Mouse (Mus musculus): ENCODE measurements around the gene Pld5. TPM values are rescaled to one million over a fixed set of nuclear protein-coding genes. Genes with fewer than 3 reads are reported as not detected.

Pld5 gene
- polyA plus RNA-seq, 1 experiment from 2014 or later = 0.13 TPM

DNA sequence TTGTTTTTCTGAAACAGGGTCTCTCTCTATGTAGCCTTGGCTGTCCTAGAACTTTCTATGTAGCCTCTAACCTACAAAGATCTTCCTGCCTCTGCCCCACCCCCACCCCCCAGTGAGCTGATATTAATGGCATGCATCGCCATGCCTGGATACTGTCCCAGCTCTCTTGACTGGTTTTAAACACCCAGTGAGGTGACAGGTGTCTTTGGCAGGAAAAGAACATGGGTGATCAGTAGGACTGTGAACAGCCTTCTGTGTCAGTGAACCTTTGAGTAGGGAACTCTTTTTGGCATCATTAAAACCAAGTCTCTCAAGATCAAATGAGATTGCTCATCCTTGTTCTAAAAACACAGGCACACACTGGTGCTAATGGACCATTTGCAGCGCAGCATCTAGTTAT lies 313.3 kb downstream of the Pld5 start:
- Histone ChIP-seq H3K4me3 (ENCODE audit: low read depth, low read length) (no peak overlapping the region), H3K4me2 (replicated peaks; ENCODE audit: low read depth) (no peak overlapping the region), H3K27me3 (ENCODE audit: control insufficient read depth, insufficient read depth, low read length) (no peaks in the 10 kb centered on the region), H3K9ac (ENCODE audit: low read length) (no peak overlapping the region), H3K36me3 (ENCODE audit: control insufficient read depth, insufficient read depth, low read length) (no peaks in the 10 kb centered on the region), H3K9me3 (ENCODE audit: control insufficient read depth, low read length) (no peaks in the 10 kb centered on the region), H3K27ac (replicated peaks) (no peak overlapping the region), H3K4me1 (replicated peaks; ENCODE audit: control insufficient read depth, insufficient read depth) (no peaks in the 10 kb centered on the region)
- ATAC-seq (ENCODE audit: low FRiP score, low TSS enrichment) (no peak), DNase-seq (ENCODE audit: low spot score) (no peak)
- 85% methylated on average over 2 of the region's 2 CpGs for WGBS
- TF ChIP-seq EP300 (optimal IDR thresholded peaks at IDR 0.05) = no peak
- TF ChIP-seq CTCF (IDR thresholded peaks at IDR 0.05; ENCODE audit: low read depth) = no peak

DNA sequence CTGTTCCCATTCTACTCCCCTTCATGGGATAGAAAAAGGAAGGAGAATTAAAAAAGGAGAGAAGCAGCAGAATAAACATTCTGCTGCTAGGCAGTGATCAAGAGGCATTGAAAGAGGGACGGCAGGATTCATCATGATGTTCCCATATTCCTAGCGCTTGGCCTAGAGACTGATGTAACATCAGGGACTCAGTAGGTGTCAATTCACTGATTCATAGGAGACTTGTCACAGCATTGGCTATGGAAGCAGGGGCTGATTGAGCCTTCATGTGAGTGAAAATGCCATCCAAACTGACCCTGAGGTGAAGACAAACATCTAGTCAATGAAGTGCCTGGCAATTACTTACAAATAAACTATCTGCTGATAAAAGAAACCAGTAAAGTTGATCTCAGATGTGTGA lies 324.3 kb downstream of the Pld5 start:
- Histone ChIP-seq H3K4me3 (ENCODE audit: low read depth, low read length) (no peak overlapping the region), H3K36me3 (ENCODE audit: control insufficient read depth, insufficient read depth, low read length) (no peaks in the 10 kb centered on the region), H3K4me1 (replicated peaks; ENCODE audit: control insufficient read depth, insufficient read depth) (no peaks in the 10 kb centered on the region), H3K9me3 (ENCODE audit: control insufficient read depth, low read length) (no peaks in the 10 kb centered on the region), H3K4me2 (replicated peaks; ENCODE audit: low read depth) (no peak overlapping the region), H3K27ac (replicated peaks) (no peak overlapping the region), H3K27me3 (ENCODE audit: control insufficient read depth, insufficient read depth, low read length) (no peaks in the 10 kb centered on the region), H3K9ac (ENCODE audit: low read length) (no peak overlapping the region)
- 78% methylated on average over 2 of the region's 2 CpGs for WGBS
- DNase-seq (ENCODE audit: low spot score) (no peak), ATAC-seq (ENCODE audit: low FRiP score, low TSS enrichment) (no peak)
- TF ChIP-seq CTCF (IDR thresholded peaks at IDR 0.05; ENCODE audit: low read depth) = no peak
- TF ChIP-seq EP300 (optimal IDR thresholded peaks at IDR 0.05) = no peak

DNA sequence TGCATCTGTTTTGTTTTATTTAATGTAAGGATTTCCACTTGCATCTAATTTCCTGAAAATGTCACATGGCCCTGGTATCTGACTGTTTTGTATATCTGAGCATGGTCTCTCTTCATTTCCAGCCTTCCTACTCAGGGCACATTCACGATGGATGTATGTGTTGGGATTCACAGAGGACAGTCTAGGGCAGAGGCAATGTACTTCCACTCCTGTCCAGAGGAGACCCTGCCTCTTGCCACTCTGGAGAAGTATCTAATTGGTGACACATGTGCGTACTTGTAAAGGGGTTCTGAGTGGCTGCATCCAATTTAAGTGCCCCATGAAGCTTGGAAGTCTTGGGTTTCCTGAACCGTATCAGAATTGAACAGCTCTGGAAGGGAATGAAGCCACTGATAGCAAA lies 324.7 kb downstream of the Pld5 start:
- Histone ChIP-seq H3K9ac (ENCODE audit: low read length) (no peak overlapping the region), H3K27me3 (ENCODE audit: control insufficient read depth, insufficient read depth, low read length) (no peaks in the 10 kb centered on the region), H3K4me3 (ENCODE audit: low read depth, low read length) (no peak overlapping the region), H3K36me3 (ENCODE audit: control insufficient read depth, insufficient read depth, low read length) (no peaks in the 10 kb centered on the region), H3K4me2 (replicated peaks; ENCODE audit: low read depth) (no peak overlapping the region), H3K9me3 (ENCODE audit: control insufficient read depth, low read length) (no peaks in the 10 kb centered on the region), H3K27ac (replicated peaks) (no peak overlapping the region), H3K4me1 (replicated peaks; ENCODE audit: control insufficient read depth, insufficient read depth) (no peaks in the 10 kb centered on the region)
- no peak for DNase-seq (ENCODE audit: low spot score)
- TF ChIP-seq CTCF (IDR thresholded peaks at IDR 0.05; ENCODE audit: low read depth) (no peak), EP300 (optimal IDR thresholded peaks at IDR 0.05) (no peak)
- WGBS = 86% methylated on average over 3 of the region's 3 CpGs
- no peak for ATAC-seq (ENCODE audit: low FRiP score, low TSS enrichment)

DNA sequence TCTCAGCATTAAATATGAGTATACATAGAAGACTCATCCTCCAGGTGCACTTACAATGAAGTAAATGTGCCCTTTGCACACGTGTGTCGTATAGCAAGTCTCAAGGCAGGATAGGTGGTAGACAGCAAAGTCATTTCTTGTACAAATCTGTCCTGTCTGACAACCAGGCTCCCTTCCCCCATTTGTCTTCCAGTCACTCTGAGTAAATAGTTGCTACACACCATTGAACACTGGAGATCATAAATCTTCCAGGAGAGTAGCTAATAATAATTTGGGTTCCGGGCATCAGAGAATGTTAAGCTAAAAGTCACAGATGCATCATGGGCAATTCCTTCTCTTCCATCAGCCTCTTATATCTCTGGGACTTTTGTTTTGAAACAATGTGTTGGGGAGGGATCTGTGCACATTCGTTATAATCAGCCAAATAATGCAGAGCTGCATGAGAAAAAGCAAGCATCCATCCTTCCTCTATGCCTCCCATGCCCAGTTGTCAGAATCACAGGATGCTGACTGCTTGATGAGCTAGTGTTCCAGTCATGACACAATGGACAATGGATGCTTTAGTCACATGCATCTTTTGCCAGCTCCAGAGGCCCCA lies 328.3 kb downstream of the Pld5 start:
- no peaks in the 10 kb centered on the region for H3K4me1 ChIP-seq (replicated peaks; ENCODE audit: control insufficient read depth, insufficient read depth)
- H3K36me3 ChIP-seq (ENCODE audit: control insufficient read depth, insufficient read depth, low read length) = no peaks in the 10 kb centered on the region
- no peaks in the 10 kb centered on the region for H3K9me3 ChIP-seq (ENCODE audit: control insufficient read depth, low read length)
- no peak for ATAC-seq (ENCODE audit: low FRiP score, low TSS enrichment)
- H3K27ac ChIP-seq (replicated peaks) = no peak overlapping the region
- WGBS = 44% methylated on average over 4 of the region's 4 CpGs
- H3K9ac ChIP-seq (ENCODE audit: low read length) = no peak overlapping the region
- no peaks in the 10 kb centered on the region for H3K27me3 ChIP-seq (ENCODE audit: control insufficient read depth, insufficient read depth, low read length)
- TF ChIP-seq CTCF (IDR thresholded peaks at IDR 0.05; ENCODE audit: low read depth) (no peak), EP300 (optimal IDR thresholded peaks at IDR 0.05) (no peak)
- no peak for DNase-seq (ENCODE audit: low spot score)
- no peak overlapping the region for H3K4me3 ChIP-seq (ENCODE audit: low read depth, low read length)
- no peak overlapping the region for H3K4me2 ChIP-seq (replicated peaks; ENCODE audit: low read depth)

DNA sequence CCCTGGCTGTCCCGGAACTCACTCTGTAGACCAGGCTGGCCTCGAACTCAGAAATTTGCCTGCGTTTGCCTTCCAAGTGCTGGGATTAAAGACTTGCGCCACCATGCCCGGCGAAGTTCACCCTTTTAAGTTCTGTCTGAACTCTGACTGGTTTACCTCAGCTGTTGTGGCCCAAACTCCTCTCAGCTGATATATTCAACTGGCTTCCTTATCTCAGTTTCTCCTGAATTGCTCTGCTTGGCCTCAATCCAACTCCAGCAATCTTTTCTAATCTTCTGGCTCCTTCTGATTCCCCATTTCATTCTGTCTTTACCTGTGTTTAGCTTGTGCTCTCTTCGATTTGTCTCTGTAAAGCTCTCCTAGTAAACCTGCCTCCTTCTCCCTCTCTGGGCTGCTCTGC lies 331.9 kb downstream of the Pld5 start:
- DNase-seq (ENCODE audit: low spot score) (no peak), ATAC-seq (ENCODE audit: low FRiP score, low TSS enrichment) (no peak)
- Histone ChIP-seq H3K4me3 (ENCODE audit: low read depth, low read length) (no peak overlapping the region), H3K4me1 (replicated peaks; ENCODE audit: control insufficient read depth, insufficient read depth) (no peaks in the 10 kb centered on the region), H3K27me3 (ENCODE audit: control insufficient read depth, insufficient read depth, low read length) (no peaks in the 10 kb centered on the region), H3K4me2 (replicated peaks; ENCODE audit: low read depth) (no peak overlapping the region), H3K36me3 (ENCODE audit: control insufficient read depth, insufficient read depth, low read length) (no peaks in the 10 kb centered on the region), H3K9ac (ENCODE audit: low read length) (no peak overlapping the region), H3K9me3 (ENCODE audit: control insufficient read depth, low read length) (no peaks in the 10 kb centered on the region), H3K27ac (replicated peaks) (no peak overlapping the region)
- WGBS = 87% methylated on average over 7 of the region's 7 CpGs
- no peak for TF ChIP-seq EP300 (optimal IDR thresholded peaks at IDR 0.05)
- TF ChIP-seq CTCF (IDR thresholded peaks at IDR 0.05; ENCODE audit: low read depth) = no peak

DNA sequence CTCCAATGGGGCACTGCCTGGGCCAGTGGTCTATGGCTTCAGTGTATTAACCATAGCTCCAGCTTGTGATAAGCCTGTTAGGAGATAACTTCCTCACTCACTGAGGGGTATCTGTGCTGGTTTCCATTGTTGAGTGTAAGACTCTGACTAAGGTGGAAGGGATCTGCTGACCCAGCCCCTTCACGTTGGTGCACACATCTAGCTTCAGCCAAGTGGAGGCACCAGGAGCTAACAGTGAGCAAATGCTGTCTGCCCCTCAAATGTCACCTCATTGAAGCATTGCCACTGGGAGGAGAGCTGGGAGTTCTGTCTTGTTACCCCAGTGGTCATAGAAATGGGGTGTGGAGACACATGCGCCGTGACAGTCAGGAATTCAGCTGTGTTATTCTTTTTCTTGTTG lies 336.4 kb downstream of the Pld5 start:
- ATAC-seq (ENCODE audit: low FRiP score, low TSS enrichment) (no peak), DNase-seq (ENCODE audit: low spot score) (no peak)
- H3K36me3 ChIP-seq (ENCODE audit: control insufficient read depth, insufficient read depth, low read length) = no peaks in the 10 kb centered on the region
- H3K27ac ChIP-seq (replicated peaks) = no peak overlapping the region
- no peak overlapping the region for H3K4me3 ChIP-seq (ENCODE audit: low read depth, low read length)
- WGBS = 82% methylated on average over 3 of the region's 3 CpGs
- no peaks in the 10 kb centered on the region for H3K27me3 ChIP-seq (ENCODE audit: control insufficient read depth, insufficient read depth, low read length)
- H3K9ac ChIP-seq (ENCODE audit: low read length) = no peak overlapping the region
- H3K4me2 ChIP-seq (replicated peaks; ENCODE audit: low read depth) = no peak overlapping the region
- no peaks in the 10 kb centered on the region for H3K4me1 ChIP-seq (replicated peaks; ENCODE audit: control insufficient read depth, insufficient read depth)
- TF ChIP-seq EP300 (optimal IDR thresholded peaks at IDR 0.05) (no peak), CTCF (IDR thresholded peaks at IDR 0.05; ENCODE audit: low read depth) (no peak)
- no peaks in the 10 kb centered on the region for H3K9me3 ChIP-seq (ENCODE audit: control insufficient read depth, low read length)

Data from stomach, postnatal 0 days (tissue).